Mouse (Mus musculus) MEL (cell line): Measurements from ENCODE around the gene Slc16a10. TPM values are rescaled to one million over a fixed set of nuclear protein-coding genes. Genes with fewer than 3 reads are reported as not detected.

Experiments
- DNase-seq: peaks from one replicate; pipeline ENCODE4 v3.0.0; 2011; ENCODE audit warnings: low read depth, low spot score
- H3K27ac ChIP-seq: 2 replicates; pipeline ENCODE4 v1.5.1; 2012; ENCODE audit warnings: low read depth, mild to moderate bottlenecking, control low read depth, low read length, moderate library complexity; ENCODE audit not compliant: control insufficient read depth
- H3K27me3 ChIP-seq, 2 experiments: fragments of 150-350 bp in 1 of 2; sonication (generic) in 1 of 2; 2 replicates each; pipeline ENCODE4 v1.6.1; 2012; ENCODE audit warnings: low read length in 2 of 2, mild to moderate bottlenecking in 2 of 2, improper control_type of control experiment in 1 of 2, moderate library complexity in 1 of 2; ENCODE audit not compliant: insufficient read depth in 2 of 2, control insufficient read depth in 1 of 2
- H3K36me3 ChIP-seq, 2 experiments: 2 replicates each; pipeline ENCODE4 v1.6.1; 2012 to 2014; ENCODE audit warnings: low read length in 2 of 2, improper control_type of control experiment in 1 of 2, inconsistent platforms in 1 of 2, mild to moderate bottlenecking in 1 of 2; ENCODE audit not compliant: insufficient read depth in 2 of 2, control insufficient read depth in 1 of 2
- H3K4me1 ChIP-seq, 2 experiments: fragments of 150-350 bp in 1 of 2; sonication (generic) in 1 of 2; 2 replicates each; pipeline ENCODE4 v1.6.1; 2012; ENCODE audit warnings: low read length in 2 of 2, improper control_type of control experiment in 1 of 2, mild to moderate bottlenecking in 1 of 2; ENCODE audit not compliant: insufficient read depth in 2 of 2, control insufficient read depth in 1 of 2
- H3K4me3 ChIP-seq, 2 experiments: fragments of 150-350 bp in 1 of 2; sonication (generic) in 1 of 2; 2 replicates each; pipeline ENCODE4 v1.5.1; 2012; ENCODE audit warnings: low read depth in 2 of 2, low read length in 2 of 2, mild to moderate bottlenecking in 2 of 2, moderate library complexity in 2 of 2, control low read depth in 1 of 2, improper control_type of control experiment in 1 of 2; ENCODE audit not compliant: control insufficient read depth in 1 of 2, insufficient read depth in 1 of 2
- H3K79me2 ChIP-seq: 2 replicates; pipeline ENCODE4 v1.6.1; 2012; ENCODE audit warnings: mild to moderate bottlenecking, low read length, moderate library complexity; ENCODE audit not compliant: control insufficient read depth, poor library complexity, insufficient read depth
- H3K9ac ChIP-seq: 2 replicates; pipeline ENCODE4 v1.6.1; 2012; ENCODE audit warnings: low read depth, mild to moderate bottlenecking, control low read depth, low read length, moderate library complexity; ENCODE audit not compliant: control insufficient read depth, poor library complexity, severe bottlenecking
- H3K9me3 ChIP-seq: fragments of 150-350 bp; sonication (generic); replicated peaks from 2 replicates; pipeline ENCODE4 v1.6.1; 2012; ENCODE audit warnings: mild to moderate bottlenecking, low read length, improper control_type of control experiment, moderate library complexity; ENCODE audit not compliant: insufficient read depth
- BHLHE40 ChIP-seq: IDR thresholded peaks from 2 replicates; pipeline ENCODE4 v1.6.1; 2012; ENCODE audit warnings: low read depth, mild to moderate bottlenecking, inconsistent platforms, low read length, improper control_type of control experiment, borderline replicate concordance
- CHD1 ChIP-seq: IDR thresholded peaks from 2 replicates; pipeline ENCODE4 v1.6.1; 2012; ENCODE audit warnings: low read depth, mild to moderate bottlenecking, inconsistent platforms, low read length, improper control_type of control experiment
- CHD2 ChIP-seq: IDR thresholded peaks from 2 replicates; pipeline ENCODE4 v1.6.1; 2011; ENCODE audit warnings: low read length, improper control_type of control experiment
- CTCF ChIP-seq, 3 experiments: IDR thresholded peaks in 2 of 3; conservative IDR thresholded peaks in 1 of 3; 2 replicates each; pipeline ENCODE4 v1.5.1; 2011 to 2012; ENCODE audit warnings: low read length in 3 of 3, low read depth in 2 of 3, mild to moderate bottlenecking in 2 of 3, improper control_type of control experiment in 1 of 3, inconsistent platforms in 1 of 3, mixed read lengths in 1 of 3, moderate library complexity in 1 of 3; ENCODE audit not compliant: control insufficient read depth in 1 of 3, insufficient read depth in 1 of 3, poor library complexity in 1 of 3, severe bottlenecking in 1 of 3
- E2F4 ChIP-seq: IDR thresholded peaks from 2 replicates; pipeline ENCODE4 v1.6.1; 2011; ENCODE audit warnings: low read depth, low read length, improper control_type of control experiment, borderline replicate concordance
- ELF1 ChIP-seq: IDR thresholded peaks from 2 replicates; pipeline ENCODE4 v1.6.1; 2014; ENCODE audit warnings: low read depth, mild to moderate bottlenecking, inconsistent platforms, low read length, improper control_type of control experiment, moderate library complexity
- EP300 ChIP-seq, 2 experiments: IDR thresholded peaks; 2 replicates each; pipeline ENCODE4 v1.6.1; 2011; ENCODE audit warnings: improper control_type of control experiment in 2 of 2, low read length in 2 of 2, low read depth in 1 of 2, mild to moderate bottlenecking in 1 of 2
- GABPA ChIP-seq: IDR thresholded peaks from 2 replicates; pipeline ENCODE4 v1.6.1; 2012; ENCODE audit warnings: low read depth, mild to moderate bottlenecking, inconsistent platforms, low read length, improper control_type of control experiment, moderate library complexity
- JUND ChIP-seq: IDR thresholded peaks from 2 replicates; pipeline ENCODE4 v1.6.1; 2011; ENCODE audit warnings: low read depth, mild to moderate bottlenecking, improper control_type of control experiment, low read length
- KAT2A ChIP-seq: conservative IDR thresholded peaks from 2 replicates; pipeline ENCODE4 v1.6.1; 2012; ENCODE audit warnings: low read depth, low read length, improper control_type of control experiment, inconsistent platforms
- MAX ChIP-seq: IDR thresholded peaks from 2 replicates; pipeline ENCODE4 v1.6.1; 2011; ENCODE audit warnings: low read length, improper control_type of control experiment
- MAZ ChIP-seq: IDR thresholded peaks from 2 replicates; pipeline ENCODE4 v1.6.1; 2012; ENCODE audit warnings: low read depth, mild to moderate bottlenecking, inconsistent platforms, low read length, improper control_type of control experiment
- MXI1 ChIP-seq: IDR thresholded peaks from 2 replicates; pipeline ENCODE4 v1.6.1; 2011; ENCODE audit warnings: mild to moderate bottlenecking, low read depth, low read length, improper control_type of control experiment
- MYB ChIP-seq: IDR thresholded peaks from 2 replicates; pipeline ENCODE4 v1.6.1; 2011; ENCODE audit warnings: mild to moderate bottlenecking, low read depth, low read length, improper control_type of control experiment
- MYC ChIP-seq: IDR thresholded peaks from 2 replicates; pipeline ENCODE4 v1.6.1; 2011; ENCODE audit warnings: low read depth, mild to moderate bottlenecking, low read length, improper control_type of control experiment, moderate library complexity
- NELFE ChIP-seq: IDR thresholded peaks from 2 replicates; pipeline ENCODE4 v1.6.1; 2011; ENCODE audit warnings: low read depth, low read length, improper control_type of control experiment
- NRF1 ChIP-seq: IDR thresholded peaks from 2 replicates; pipeline ENCODE4 v1.6.1; 2014; ENCODE audit warnings: low read depth, mild to moderate bottlenecking, inconsistent platforms, low read length, improper control_type of control experiment, moderate library complexity; ENCODE audit not compliant: poor library complexity, insufficient read depth, severe bottlenecking
- POLR2A ChIP-seq, 2 experiments: IDR thresholded peaks; 2 replicates each; pipeline ENCODE4 v1.6.1; 2011 to 2012; ENCODE audit warnings: low read length in 2 of 2, mild to moderate bottlenecking in 2 of 2, control low read depth in 1 of 2, improper control_type of control experiment in 1 of 2, low read depth in 1 of 2, moderate library complexity in 1 of 2; ENCODE audit not compliant: control insufficient read depth in 1 of 2, insufficient read depth in 1 of 2, poor library complexity in 1 of 2
- POLR2AphosphoS2 ChIP-seq: IDR thresholded peaks from 2 replicates; pipeline ENCODE4 v1.6.1; 2011; ENCODE audit warnings: low read length, improper control_type of control experiment
- POLR2AphosphoS5 ChIP-seq: IDR thresholded peaks from 2 replicates; pipeline ENCODE4 v1.6.1; 2012; ENCODE audit warnings: low read depth, borderline replicate concordance, mild to moderate bottlenecking, inconsistent platforms, low read length, moderate library complexity, mixed read lengths
- RAD21 ChIP-seq: IDR thresholded peaks from 2 replicates; pipeline ENCODE4 v1.6.1; 2011; ENCODE audit warnings: mild to moderate bottlenecking, low read depth, low read length, improper control_type of control experiment
- RCOR1 ChIP-seq: IDR thresholded peaks from 2 replicates; pipeline ENCODE4 v1.6.1; 2012; ENCODE audit warnings: low read depth, mild to moderate bottlenecking, inconsistent platforms, low read length, improper control_type of control experiment
- SIN3A ChIP-seq: IDR thresholded peaks from 2 replicates; pipeline ENCODE4 v1.6.1; 2012; ENCODE audit warnings: low read length, improper control_type of control experiment, inconsistent platforms
- SMC3 ChIP-seq: IDR thresholded peaks from 2 replicates; pipeline ENCODE4 v1.6.1; 2011; ENCODE audit warnings: low read depth, low read length, improper control_type of control experiment
- TBP ChIP-seq: IDR thresholded peaks from 2 replicates; pipeline ENCODE4 v1.8.0; 2011; ENCODE audit warnings: low read depth, low read length, improper control_type of control experiment
- TCF12 ChIP-seq: IDR thresholded peaks from 2 replicates; pipeline ENCODE4 v1.6.1; 2014; ENCODE audit warnings: low read depth, mild to moderate bottlenecking, inconsistent platforms, low read length, improper control_type of control experiment, moderate library complexity
- UBTF ChIP-seq: IDR thresholded peaks from 2 replicates; pipeline ENCODE4 v1.6.1; 2012; ENCODE audit warnings: low read depth, mild to moderate bottlenecking, inconsistent platforms, low read length, improper control_type of control experiment, moderate library complexity, borderline replicate concordance; ENCODE audit not compliant: insufficient read depth
- USF1 ChIP-seq: IDR thresholded peaks from 2 replicates; pipeline ENCODE4 v1.6.1; 2014; ENCODE audit warnings: low read depth, mild to moderate bottlenecking, inconsistent platforms, low read length, improper control_type of control experiment, moderate library complexity
- ZC3H11A ChIP-seq: IDR thresholded peaks from 2 replicates; pipeline ENCODE4 v1.6.1; 2012; ENCODE audit warnings: low read depth, mild to moderate bottlenecking, inconsistent platforms, low read length, improper control_type of control experiment
- ZKSCAN1 ChIP-seq: IDR thresholded peaks from 2 replicates; pipeline ENCODE4 v1.6.1; 2012; ENCODE audit warnings: low read depth, mild to moderate bottlenecking, inconsistent platforms, low read length, improper control_type of control experiment, moderate library complexity
- ZNF384 ChIP-seq: IDR thresholded peaks from 2 replicates; pipeline ENCODE4 v1.6.1; 2012; ENCODE audit warnings: low read depth, mild to moderate bottlenecking, inconsistent platforms, low read length, improper control_type of control experiment
- polyA plus RNA-seq, 2 experiments: library from polyadenylated mRNA; stranded (reverse) in 1 of 2; unstranded in 1 of 2; fragments of >175 nt in 1 of 2; fragments of >200 nt in 1 of 2; gene quantifications; 2 replicates each; pipeline versions ENCODE4 v1.2.1 to v1.2.4; 2012; ENCODE audit warnings: low replicate concordance in 2 of 2, low read depth in 1 of 2; ENCODE audit not compliant: insufficient read length in 2 of 2, insufficient read depth in 1 of 2, missing spikeins in 1 of 2
- total RNA-seq: library from RNA; depleted of rRNA; stranded (reverse); fragments of 300-350 nt; gene quantifications from 2 replicates; pipeline ENCODE4 v1.2.3, GENCODE M21; 2012

Slc16a10 gene
- total and polyA plus RNA-seq, 3 experiments = 13.2 to 17.9 TPM; not detected in 1

- TF ChIP-seq NRF1 (no peak), MAZ (no peak), ELF1 (no peak), BHLHE40 (no peak), ZKSCAN1 (no peak), TBP (no peak), RCOR1 (no peak), TCF12 (no peak), MYC (no peak), ZC3H11A (no peak), JUND (no peak), POLR2AphosphoS2 (no peak), MAX (no peak), ZNF384 (no peak), SIN3A (no peak), RAD21 (no peak), CTCF (IDR thresholded peaks at IDR 0.05 in 2 of 3, conservative IDR thresholded peaks at IDR 0.05 in 1 of 3; ENCODE audit: control insufficient read depth in 1 of 3, insufficient read depth in 1 of 3, low read depth in 2 of 3, low read length in 3 of 3, poor library complexity in 1 of 3, severe bottlenecking in 1 of 3) (no peak), CHD1 (no peak), POLR2A (IDR thresholded peaks at IDR 0.05; ENCODE audit: control insufficient read depth in 1 of 2, insufficient read depth in 1 of 2, low read depth in 1 of 2, low read length in 2 of 2, poor library complexity in 1 of 2) (no peak), E2F4 (no peak)
- DNase-seq = no peak
- Histone ChIP-seq H3K9me3 (no peaks in the 10 kb centered on the region), H3K4me3 (no peak overlapping the region), H3K4me1 (peaks cover 0 to 6% of the 10 kb centered on the region in 2 experiments; a peak in 2 of 4 replicates), H3K36me3 (peaks cover 0 to 5% of the 10 kb centered on the region in 2 experiments; a peak in 3 of 4 replicates), H3K79me2 (no peaks in the 10 kb centered on the region), H3K27ac (no peak overlapping the region), H3K27me3 (no peaks in the 10 kb centered on the region), H3K9ac (no peak overlapping the region)
Measured at GRCm38 (mm10) chr10:40068595-40068994, 73.5 kb downstream of the Slc16a10 start.

- Histone ChIP-seq H3K9me3 (no peaks in the 10 kb centered on the region), H3K36me3 (no peaks in the 10 kb centered on the region; a peak in 2 of 4 replicates), H3K27ac (no peak overlapping the region), H3K9ac (no peak overlapping the region), H3K4me1 (peaks cover 0 to 2% of the 10 kb centered on the region in 2 experiments; a peak in 2 of 4 replicates), H3K79me2 (no peaks in the 10 kb centered on the region), H3K4me3 (no peak overlapping the region), H3K27me3 (no peaks in the 10 kb centered on the region)
- TF ChIP-seq MYB (no peak), BHLHE40 (no peak), MYC (no peak), NRF1 (no peak), CHD2 (no peak), MAZ (no peak), NELFE (no peak), POLR2AphosphoS5 (no peak), JUND (no peak), EP300 (IDR thresholded peaks at IDR 0.05; ENCODE audit: low read depth in 1 of 2, low read length in 2 of 2) (no peak), USF1 (no peak), GABPA (no peak), ZC3H11A (no peak), KAT2A (no peak), CHD1 (no peak), UBTF (no peak), SMC3 (no peak), ELF1 (no peak), RCOR1 (no peak), MXI1 (no peak)
- DNase-seq = no peak
Measured at GRCm38 (mm10) chr10:40067529-40067928, 74.5 kb downstream of the Slc16a10 start.
